Mouse (Mus musculus) cerebellum, adult 8-10 months (tissue): ENCODE measurements around the gene Snapc3.
A peak's percentile ranks its signal among the peaks of the same experiment; 100 is the strongest.
"Not testable (repeated sequence)": the region's sequence is repeated elsewhere in the genome, so short reads cannot be mapped to it uniquely, and the experiment has no call there.

Experiments
- DNase-seq: peaks from one replicate; pipeline ENCODE4 v3.0.0; 2022

Gene Snapc3

DNA sequence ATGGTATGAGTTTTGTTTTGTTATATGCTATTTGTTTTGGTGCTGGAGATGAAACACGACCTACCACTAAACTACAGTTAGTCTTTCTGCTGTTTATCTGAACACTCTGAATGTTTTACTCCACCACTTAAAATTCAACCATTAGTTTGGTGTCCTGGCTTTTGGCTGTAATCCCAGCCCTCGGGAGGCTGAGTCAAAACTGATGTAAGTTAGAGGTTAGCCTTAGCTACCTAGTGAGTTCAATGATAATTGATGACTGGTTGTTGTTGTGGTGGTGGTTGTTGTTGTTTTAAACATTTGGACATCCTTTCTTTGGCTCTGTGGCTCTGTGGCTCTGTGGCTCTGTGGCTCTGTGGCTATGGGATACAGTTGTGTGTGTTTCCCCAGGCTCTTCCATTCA lies 1.3 kb downstream of the Snapc3 start:
- DNase-seq = no peak

GRCm38 (mm10) chr4:83423641-83424040 lies 6.1 kb downstream of the Snapc3 start:
- DNase-seq = no peak

DNA sequence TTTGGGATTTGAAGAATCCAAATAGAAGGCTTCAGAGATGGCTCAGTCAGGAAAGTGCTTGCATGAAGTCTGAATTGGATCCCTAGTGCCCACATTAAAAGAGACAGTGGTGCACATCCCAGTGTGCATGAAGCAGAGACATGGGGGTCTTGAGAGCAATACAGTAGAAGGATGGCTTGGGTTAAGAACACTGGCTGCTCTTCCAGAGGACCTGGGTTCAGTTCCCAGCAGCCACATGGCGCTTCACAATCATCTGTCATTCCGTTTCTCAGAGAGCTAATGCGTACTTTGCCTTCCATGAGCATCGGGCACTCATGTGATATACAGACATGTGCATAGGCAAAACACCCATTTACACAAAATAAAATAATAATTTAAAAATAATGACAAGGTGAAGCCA lies 7.6 kb downstream of the Snapc3 start:
- DNase-seq = no peak

DNA sequence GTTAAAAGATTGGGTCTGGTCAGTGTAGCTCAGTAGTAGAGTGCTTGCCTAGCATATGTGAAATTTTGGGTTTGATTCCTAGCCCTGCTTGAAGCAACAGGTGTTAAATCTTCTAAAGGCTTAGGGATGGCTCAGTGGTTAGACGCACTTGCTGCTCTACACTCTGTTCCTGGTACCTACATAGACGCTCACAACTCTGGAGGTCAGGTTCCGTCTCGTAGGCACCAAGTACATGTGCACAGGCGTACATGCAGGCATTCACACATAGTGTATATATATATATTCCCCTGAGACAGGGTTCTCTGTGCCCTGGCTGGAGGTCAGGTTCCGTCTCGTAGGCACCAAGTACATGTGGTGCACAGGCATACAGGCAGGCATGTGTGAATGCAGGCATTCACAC lies 9.6 kb downstream of the Snapc3 start:
- no peak for DNase-seq

- no peak for DNase-seq
Measured at GRCm38 (mm10) chr4:83427696-83428095, 10.2 kb downstream of the Snapc3 start.

DNA sequence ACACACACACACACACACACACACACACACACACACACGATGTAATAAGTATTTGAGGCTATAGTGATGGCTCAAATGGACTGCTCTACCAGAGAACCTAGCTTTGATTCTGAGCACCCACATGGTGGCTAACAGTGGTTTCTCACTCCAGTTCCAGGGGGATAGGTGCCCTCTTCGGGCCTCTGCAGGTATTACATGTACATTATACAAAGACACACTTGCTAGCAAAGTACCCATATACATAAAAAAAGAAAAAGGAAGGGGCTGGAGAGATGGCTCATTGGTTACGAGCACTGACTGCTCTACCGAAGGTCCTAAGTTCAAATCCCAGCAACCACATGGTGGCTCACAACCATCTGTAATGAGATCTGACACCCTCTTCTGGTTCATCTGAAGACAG lies 11.3 kb downstream of the Snapc3 start:
- no peak for DNase-seq

GRCm38 (mm10) chr4:83431950-83432349 lies 14.4 kb downstream of the Snapc3 start:
- no peak for DNase-seq

- no peak for DNase-seq
Measured at GRCm38 (mm10) chr4:83432901-83433300, 15.4 kb downstream of the Snapc3 start.

GRCm38 (mm10) chr4:83436375-83436774 lies 18.9 kb downstream of the Snapc3 start:
- DNase-seq = no peak

DNA sequence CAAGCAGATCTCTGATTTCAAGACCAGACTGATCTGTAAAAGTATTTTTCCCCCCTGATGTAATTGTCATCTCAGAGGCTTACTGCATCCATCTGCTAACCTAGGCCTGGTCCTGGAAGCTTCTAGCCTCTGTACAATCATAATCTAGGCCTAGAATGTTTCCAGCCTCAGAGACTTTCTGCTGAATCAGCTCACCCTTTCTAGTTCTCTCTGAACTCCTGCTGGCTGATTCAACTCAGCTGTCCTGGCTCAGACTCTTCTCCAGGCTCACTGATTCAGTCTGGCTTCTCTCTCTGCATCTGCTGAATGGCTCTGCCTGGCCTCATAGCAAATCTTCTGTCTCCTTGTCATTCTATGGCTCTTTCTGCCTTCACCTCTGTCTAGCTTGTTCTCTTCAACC lies 20.6 kb downstream of the Snapc3 start:
- DNase-seq = no peak

DNA sequence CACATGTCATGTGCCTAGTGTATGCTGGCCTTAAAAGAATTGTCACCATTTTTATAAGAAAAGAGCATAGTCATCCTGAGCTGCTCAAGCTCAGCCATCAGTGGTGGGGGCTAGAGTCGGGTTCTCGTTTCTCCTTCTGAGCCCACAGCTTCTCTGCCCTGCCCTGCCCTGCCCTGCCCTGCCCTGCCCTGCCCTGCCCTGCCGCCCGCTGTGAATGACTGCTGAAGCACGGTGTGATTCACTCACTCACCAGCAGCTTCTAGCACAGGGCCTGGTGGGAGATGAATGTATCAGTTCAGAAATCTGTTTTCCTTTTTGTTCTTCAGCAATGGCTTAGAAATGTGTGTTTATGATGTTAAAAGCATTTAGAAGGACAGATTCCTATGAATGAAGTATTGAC lies 21.5 kb downstream of the Snapc3 start:
- no peak for DNase-seq

DNA sequence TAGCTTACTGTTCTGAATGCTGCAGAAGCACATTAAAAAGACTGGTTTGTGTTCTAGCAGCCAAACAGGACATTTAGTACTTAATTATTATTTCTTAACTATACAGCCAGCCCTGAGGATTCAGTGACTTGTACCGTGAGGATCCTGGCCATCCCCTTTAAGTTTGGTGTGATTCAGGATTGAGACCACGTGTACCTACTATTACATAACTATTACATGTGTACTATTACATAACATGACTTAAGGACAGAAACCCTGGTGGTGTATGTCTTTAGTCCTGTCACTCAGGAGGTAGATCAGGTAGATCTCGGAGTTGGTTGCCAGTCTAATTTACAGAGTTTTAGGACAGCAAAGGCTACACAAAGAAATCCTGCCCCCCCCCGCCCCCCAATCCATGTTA lies 23.5 kb downstream of the Snapc3 start:
- DNase-seq = no peak

DNA sequence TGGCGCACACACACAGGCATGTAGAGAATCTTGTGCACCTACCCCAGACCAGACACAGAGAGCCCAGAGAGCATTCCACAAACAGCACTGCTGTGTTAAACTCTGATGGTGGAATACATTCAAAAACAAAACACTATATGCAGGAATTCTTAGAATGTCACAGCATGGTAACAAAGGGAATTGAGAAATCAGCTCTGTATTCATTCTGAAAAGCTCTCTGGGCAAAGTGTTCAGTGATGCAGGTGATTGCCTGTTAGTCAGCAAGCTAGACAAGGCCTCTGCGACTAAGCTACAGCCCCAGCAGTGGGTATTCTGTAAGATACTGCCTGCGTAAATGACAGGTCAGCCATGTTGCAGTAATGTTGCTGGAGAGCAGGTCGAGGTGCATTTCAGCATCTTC lies 33.3 kb downstream of the Snapc3 start:
- no peak for DNase-seq

GRCm38 (mm10) chr4:83460106-83460505 lies 42.6 kb downstream of the Snapc3 start:
- DNase-seq = no peak

DNA sequence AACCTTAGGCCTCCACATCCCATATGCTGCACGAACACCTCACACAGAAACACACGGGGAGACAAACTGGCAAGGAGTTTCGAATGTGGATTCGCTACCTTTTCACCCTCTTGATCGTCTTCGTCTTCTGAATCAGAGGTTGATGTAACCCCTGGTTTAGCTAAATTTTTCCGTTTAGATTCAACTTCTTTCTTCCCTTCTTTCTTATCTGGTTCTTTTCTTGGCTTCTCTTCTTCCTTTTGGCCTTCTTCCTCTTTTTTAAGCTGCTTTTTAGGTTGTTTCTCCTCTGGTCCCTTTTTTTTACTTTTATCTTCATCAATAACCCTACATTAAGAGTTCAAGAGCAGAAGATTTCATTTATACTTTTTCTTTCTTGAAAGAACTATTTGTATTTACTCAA lies 47.3 kb downstream of the Snapc3 start:
- no peak for DNase-seq

GRCm38 (mm10) chr4:83467615-83468014 lies 50.1 kb downstream of the Snapc3 start:
- peak; percentile 89 for DNase-seq

DNA sequence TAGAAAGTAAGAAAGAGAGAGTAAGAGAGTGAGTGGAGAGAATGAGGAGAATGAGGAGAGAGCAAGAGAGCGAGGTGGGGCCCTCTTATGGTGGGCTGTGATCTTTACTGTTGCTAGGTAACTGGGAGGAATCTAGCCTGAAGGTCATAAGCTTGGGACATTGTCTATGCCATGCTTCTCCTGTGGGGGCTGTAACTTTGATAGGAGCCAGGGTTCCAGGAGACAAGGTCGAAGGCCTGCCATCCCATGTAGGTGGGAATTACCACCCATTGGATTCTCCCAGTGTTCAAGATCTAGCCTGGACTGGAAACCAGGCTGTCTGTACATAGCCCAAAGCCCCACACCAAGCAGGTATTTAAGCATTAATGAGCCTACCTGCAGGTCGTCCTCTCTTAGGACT lies 50.7 kb downstream of the Snapc3 start:
- DNase-seq = peak; percentile 12

DNA sequence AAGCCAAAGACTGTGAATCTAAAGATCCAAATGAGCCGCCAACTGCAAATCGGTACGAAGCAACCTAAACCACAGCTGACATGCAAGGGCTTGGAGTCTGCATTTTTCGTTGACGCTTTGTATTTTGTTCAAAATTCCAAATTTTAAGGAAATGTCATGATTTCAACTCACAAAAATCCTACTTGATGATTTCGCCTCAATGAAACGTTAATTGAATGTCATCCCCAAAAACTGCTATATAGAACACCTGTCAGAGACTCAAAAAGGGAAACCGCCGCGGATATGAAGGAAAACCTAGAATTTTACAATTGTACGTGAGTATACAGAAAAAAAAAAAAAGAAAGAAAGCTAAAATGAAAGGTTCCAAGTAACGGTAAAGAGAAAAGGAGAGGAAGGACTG lies 67.7 kb downstream of the Snapc3 start:
- DNase-seq = no peak

- DNase-seq = peak; percentile 85
Measured at GRCm38 (mm10) chr4:83485735-83486116, 68.2 kb downstream of the Snapc3 start.

- peak; percentile 94 for DNase-seq
Measured at GRCm38 (mm10) chr4:83486117-83486901, 68.8 kb downstream of the Snapc3 start, which contains the start of gene Psip1. Psip1 (minus strand) TSS chr4:83486459.

- DNase-seq = no peak
Measured at GRCm38 (mm10) chr4:83489121-83489520, 71.6 kb downstream of the Snapc3 start.

DNA sequence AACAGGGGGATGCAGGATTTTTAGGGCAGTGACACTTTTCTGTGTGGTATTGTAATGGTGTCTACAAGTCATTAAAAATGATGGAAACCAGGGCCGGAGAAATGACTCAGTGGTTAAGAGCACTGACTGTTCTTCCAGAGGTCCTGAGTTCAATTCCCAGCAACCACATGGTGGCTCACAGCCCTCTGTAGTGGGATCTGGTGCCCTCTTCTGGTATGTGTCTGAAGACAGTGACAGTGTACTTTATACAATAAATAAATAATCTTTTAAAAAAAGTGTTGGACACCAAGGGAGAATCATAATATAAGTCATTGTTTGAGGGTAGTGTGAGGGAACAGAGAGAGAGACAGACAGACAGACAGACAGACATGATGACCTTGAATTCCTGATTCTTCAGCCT lies 75.6 kb downstream of the Snapc3 start:
- no peak for DNase-seq

- DNase-seq = not testable (repeated sequence)
Measured at GRCm38 (mm10) chr4:83497013-83497412, 79.5 kb downstream of the Snapc3 start.

DNA sequence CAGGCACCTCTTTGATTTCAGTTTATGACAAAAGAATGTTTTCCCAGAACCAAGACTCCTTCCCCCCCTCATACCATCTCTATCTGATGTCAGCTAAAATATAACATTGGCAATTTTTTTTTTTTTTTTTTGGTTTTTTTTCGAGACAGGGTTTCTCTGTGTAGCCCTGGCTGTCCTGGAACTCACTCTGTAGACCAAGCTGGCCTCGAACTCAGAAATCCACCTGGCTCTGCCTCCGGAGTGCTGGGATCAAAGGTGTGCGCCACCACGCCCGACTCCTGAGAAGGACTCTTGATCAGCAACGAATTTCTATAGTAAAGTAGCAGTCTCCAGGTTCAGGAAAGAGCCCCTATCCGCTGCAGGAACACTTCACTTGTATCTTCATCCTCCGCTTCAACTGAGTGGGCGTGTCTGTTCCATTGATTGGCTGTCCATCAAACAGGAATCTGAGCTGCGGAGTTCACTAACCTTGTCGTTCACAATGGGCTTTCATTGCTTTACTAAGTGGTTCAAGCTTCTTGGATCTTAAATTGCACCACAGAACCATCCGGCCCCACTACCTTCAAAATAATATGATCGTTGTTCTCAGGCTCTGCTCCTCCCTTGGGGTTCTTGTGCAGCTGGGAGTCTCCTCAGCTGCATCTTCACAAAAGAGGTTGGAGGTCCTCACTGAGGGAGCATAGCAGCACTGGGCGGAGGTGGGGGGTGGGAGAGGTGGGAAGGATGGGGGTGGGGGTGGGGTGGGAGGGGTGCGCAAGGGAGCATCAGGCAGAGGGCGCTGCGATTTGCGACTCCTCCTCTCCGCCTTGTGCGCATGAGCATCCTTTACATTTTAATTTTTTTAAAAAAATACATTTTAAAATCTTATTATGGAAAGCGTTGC lies 82.9 kb downstream of the Snapc3 start:
- DNase-seq = no peak
